Mouse (Mus musculus) midbrain, embryonic 14.5 days (tissue): Measurements from ENCODE around the gene Chst15. TPM values are rescaled to one million over a fixed set of nuclear protein-coding genes. Genes with fewer than 3 reads are reported as not detected.

Source experiments
- ATAC-seq: fragments of 200-750 bp; cut with Nextera tagmentation; 2 replicates; pipeline ENCODE4 v1.8.0; 2017; ENCODE audit warnings: moderate number of reproducible peaks, moderate library complexity; ENCODE audit not compliant: low FRiP score, low TSS enrichment
- DNase-seq: peaks from one replicate; pipeline ENCODE4 v3.0.0-alpha.2; 2015
- H3K27ac ChIP-seq: fragments of 300-500 bp; sonication (generic); replicated peaks from 2 replicates; pipeline ENCODE4 v1.5.1; 2014; ENCODE audit warnings: mild to moderate bottlenecking, low read depth, low read length, moderate library complexity
- H3K27me3 ChIP-seq: fragments of 300-500 bp; sonication (generic); 2 replicates; pipeline ENCODE4 v1.6.1; 2014; ENCODE audit warnings: low read length, control low read depth, mixed read lengths; ENCODE audit not compliant: control insufficient read depth, insufficient read depth
- H3K36me3 ChIP-seq: fragments of 300-500 bp; sonication (generic); 2 replicates; pipeline ENCODE4 v1.6.1; 2014; ENCODE audit warnings: low read length, control low read depth; ENCODE audit not compliant: control insufficient read depth, insufficient read depth
- H3K4me1 ChIP-seq: fragments of 300-500 bp; sonication (generic); 2 replicates; pipeline ENCODE4 v1.6.1; 2014; ENCODE audit warnings: mild to moderate bottlenecking, antibody characterized with exemption, low read length, control low read depth; ENCODE audit not compliant: control insufficient read depth, insufficient read depth
- H3K4me2 ChIP-seq: fragments of 300-500 bp; sonication (generic); 2 replicates; pipeline ENCODE4 v1.6.1; 2014; ENCODE audit warnings: mild to moderate bottlenecking, low read length, moderate library complexity
- H3K4me3 ChIP-seq: fragments of 300-500 bp; sonication (generic); replicated peaks from 2 replicates; pipeline ENCODE4 v1.5.1; 2014; ENCODE audit warnings: low read depth, low read length
- H3K9ac ChIP-seq: fragments of 300-500 bp; sonication (generic); replicated peaks from 2 replicates; pipeline ENCODE4 v1.6.1; 2014; ENCODE audit warnings: mild to moderate bottlenecking, low read length, moderate library complexity
- H3K9me3 ChIP-seq: fragments of 300-500 bp; sonication (generic); 2 replicates; pipeline ENCODE4 v1.6.1; 2016; ENCODE audit warnings: low read length, control low read depth, mixed read lengths; ENCODE audit not compliant: control insufficient read depth
- WGBS: fragments of 180-500 bp; shearing (Covaris S2); extraction: QIAGEN DNeasy Blood & Tissue Kit; methylation state at CpG from one replicate; pipeline ENCODE4 v1.1.7; 2014; 5-methylcytosine and 5-hydroxymethylcytosine counted together
- polyA plus RNA-seq: library from polyadenylated mRNA; unstranded; fragments of >200 nt; fragmentation: Nextera tagmentation; extraction: Ambion mirVana; gene quantifications from 2 replicates; pipeline ENCODE4 v1.2.1, GENCODE M21; 2014

Gene Chst15
- polyA plus RNA-seq, 1 experiment from 2014 or later, result 17.8 TPM

GRCm38 (mm10) chr7:132356881-132357840 is 40.1 kb upstream of the Chst15 start:
- no peak for DNase-seq
- no peak for ATAC-seq
- 25% methylated on average over 10 of the region's 10 CpGs for WGBS

GRCm38 (mm10) chr7:132356185-132356584 is 39.2 kb upstream of the Chst15 start:
- Histone ChIP-seq H3K36me3 (no peaks in the 10 kb centered on the region), H3K4me2 (no peak overlapping the region), H3K9me3 (no peaks in the 10 kb centered on the region), H3K4me3 (no peak overlapping the region), H3K9ac (no peak overlapping the region), H3K4me1 (no peaks in the 10 kb centered on the region), H3K27me3 (no peaks in the 10 kb centered on the region), H3K27ac (no peak overlapping the region)
- DNase-seq (no peak), ATAC-seq (no peak)
- 12% methylated on average over 8 of the region's 8 CpGs for WGBS

More at GRCm38 (mm10) chr7:132356881-132357840, 40.1 kb upstream of the Chst15 start:
- Histone ChIP-seq H3K4me2 (no peak overlapping the region), H3K4me3 (no peak overlapping the region), H3K9me3 (no peaks in the 10 kb centered on the region), H3K36me3 (no peaks in the 10 kb centered on the region), H3K27ac (no peak overlapping the region), H3K27me3 (no peaks in the 10 kb centered on the region), H3K4me1 (no peaks in the 10 kb centered on the region), H3K9ac (no peak overlapping the region)

- no peak for ATAC-seq
- no peak overlapping the region for H3K27ac ChIP-seq
- 69% methylated on average over 6 of the region's 6 CpGs for WGBS
- no peak overlapping the region for H3K4me2 ChIP-seq
- H3K9ac ChIP-seq, result no peak overlapping the region
- no peaks in the 10 kb centered on the region for H3K27me3 ChIP-seq
- H3K4me1 ChIP-seq, result no peaks in the 10 kb centered on the region
- no peaks in the 10 kb centered on the region for H3K36me3 ChIP-seq
- no peak for DNase-seq
- H3K4me3 ChIP-seq, result no peak overlapping the region
- no peaks in the 10 kb centered on the region for H3K9me3 ChIP-seq
Observed at GRCm38 (mm10) chr7:132355767-132356166, 38.7 kb upstream of the Chst15 start.

GRCm38 (mm10) chr7:132349075-132349572 is 32.1 kb upstream of the Chst15 start:
- Histone ChIP-seq H3K4me1 (no peaks in the 10 kb centered on the region), H3K36me3 (no peaks in the 10 kb centered on the region), H3K27ac (no peak overlapping the region), H3K9ac (no peak overlapping the region), H3K27me3 (no peaks in the 10 kb centered on the region), H3K4me2 (no peak overlapping the region), H3K9me3 (no peaks in the 10 kb centered on the region), H3K4me3 (no peak overlapping the region)
- WGBS, result 82% methylated on average over 6 of the region's 6 CpGs
- no peak for DNase-seq
- no peak for ATAC-seq

- H3K36me3 ChIP-seq, result no peaks in the 10 kb centered on the region
- DNase-seq, result no peak
- no peak overlapping the region for H3K9ac ChIP-seq
- WGBS, result 86% methylated on average over 9 of the region's 9 CpGs
- H3K27ac ChIP-seq, result no peak overlapping the region
- H3K9me3 ChIP-seq, result no peaks in the 10 kb centered on the region
- no peaks in the 10 kb centered on the region for H3K27me3 ChIP-seq
- H3K4me1 ChIP-seq, result no peaks in the 10 kb centered on the region
- H3K4me3 ChIP-seq, result no peak overlapping the region
- no peak for ATAC-seq
- no peak overlapping the region for H3K4me2 ChIP-seq
Observed at GRCm38 (mm10) chr7:132347273-132348045, 30.4 kb upstream of the Chst15 start.

- Histone ChIP-seq H3K27me3 (no peaks in the 10 kb centered on the region), H3K36me3 (no peaks in the 10 kb centered on the region), H3K4me3 (no peak overlapping the region), H3K9me3 (no peaks in the 10 kb centered on the region), H3K27ac (no peak overlapping the region), H3K4me1 (no peaks in the 10 kb centered on the region), H3K9ac (no peak overlapping the region), H3K4me2 (no peak overlapping the region)
- 72% methylated on average over 5 of the region's 5 CpGs for WGBS
- ATAC-seq (no peak), DNase-seq (no peak)
Observed at GRCm38 (mm10) chr7:132345526-132346070, 28.6 kb upstream of the Chst15 start.

- Histone ChIP-seq H3K4me2 (no peak overlapping the region), H3K36me3 (no peaks in the 10 kb centered on the region), H3K9me3 (no peaks in the 10 kb centered on the region), H3K27ac (no peak overlapping the region), H3K9ac (no peak overlapping the region), H3K4me3 (no peak overlapping the region), H3K4me1 (no peaks in the 10 kb centered on the region), H3K27me3 (no peaks in the 10 kb centered on the region)
- no peak for ATAC-seq
- no peak for DNase-seq
- WGBS, result 94% methylated on average over 4 of the region's 4 CpGs
Observed at GRCm38 (mm10) chr7:132344606-132345005, 27.6 kb upstream of the Chst15 start.

GRCm38 (mm10) chr7:132343900-132344299 is 26.9 kb upstream of the Chst15 start:
- Histone ChIP-seq H3K27me3 (no peaks in the 10 kb centered on the region), H3K4me1 (no peaks in the 10 kb centered on the region), H3K4me2 (no peak overlapping the region), H3K36me3 (no peaks in the 10 kb centered on the region), H3K9me3 (no peaks in the 10 kb centered on the region), H3K27ac (no peak overlapping the region), H3K9ac (no peak overlapping the region), H3K4me3 (no peak overlapping the region)
- 92% methylated on average over 2 of the region's 2 CpGs for WGBS
- no peak for DNase-seq
- no peak for ATAC-seq
